Mouse (Mus musculus) CD4-positive, CD25-positive, alpha-beta regulatory T cell, adult 4 months (primary cell): ENCODE data around the gene Kmo. TPM values are rescaled to one million over a fixed set of nuclear protein-coding genes. Genes with fewer than 3 reads are reported as not detected.

ENCODE experiments used
- ATAC-seq: one replicate; pipeline ENCODE4 v1.8.0; 2017
- polyA plus RNA-seq, 2 experiments: library from polyadenylated mRNA; unstranded; fragments of 100-300 nt; shearing (Covaris generic); gene quantifications; one replicate each; pipeline ENCODE4 v1.2.1; 2017

Kmo gene
- polyA plus RNA-seq, 2 experiments from 2014 or later = 0.86 to 1.2 TPM

DNA sequence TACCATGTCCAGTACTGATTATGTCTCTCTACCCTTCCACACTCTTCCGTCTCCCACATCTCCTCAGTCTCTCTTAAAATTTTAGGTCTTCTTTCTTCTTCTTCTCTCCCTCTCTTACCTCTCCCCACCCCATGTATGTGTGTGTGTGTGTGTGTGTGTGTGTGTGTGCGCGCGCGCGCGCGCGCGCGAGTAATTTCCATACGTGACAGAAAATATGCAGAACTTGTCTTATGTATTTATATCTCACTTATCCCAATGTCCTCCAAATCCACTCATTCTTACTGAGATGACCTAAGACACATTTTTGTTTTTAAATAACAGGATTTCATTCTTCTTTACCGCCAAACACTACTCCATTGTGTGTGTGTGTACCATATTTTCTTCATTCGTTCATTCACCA lies 12.3 kb downstream of the Kmo start:
- ATAC-seq = no peak

DNA sequence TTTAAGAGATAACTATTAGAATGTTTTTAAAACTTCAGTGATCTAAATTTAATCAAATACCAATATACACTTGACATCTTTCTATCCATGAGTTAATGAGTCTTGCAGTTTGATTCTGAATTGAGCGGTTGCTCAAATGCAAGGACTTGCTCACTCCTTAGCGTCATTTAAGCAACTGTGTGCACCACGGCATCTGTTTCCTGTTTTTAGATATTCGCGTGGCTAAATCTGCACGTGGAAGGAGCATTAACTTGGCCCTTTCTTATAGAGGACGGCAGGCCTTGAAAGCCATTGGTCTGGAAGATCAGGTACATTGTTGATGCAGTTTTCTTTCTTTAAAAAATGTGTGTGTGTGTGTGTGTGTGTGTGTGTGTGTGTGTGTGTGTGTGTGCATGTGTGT lies 17.5 kb downstream of the Kmo start:
- ATAC-seq = no peak

DNA sequence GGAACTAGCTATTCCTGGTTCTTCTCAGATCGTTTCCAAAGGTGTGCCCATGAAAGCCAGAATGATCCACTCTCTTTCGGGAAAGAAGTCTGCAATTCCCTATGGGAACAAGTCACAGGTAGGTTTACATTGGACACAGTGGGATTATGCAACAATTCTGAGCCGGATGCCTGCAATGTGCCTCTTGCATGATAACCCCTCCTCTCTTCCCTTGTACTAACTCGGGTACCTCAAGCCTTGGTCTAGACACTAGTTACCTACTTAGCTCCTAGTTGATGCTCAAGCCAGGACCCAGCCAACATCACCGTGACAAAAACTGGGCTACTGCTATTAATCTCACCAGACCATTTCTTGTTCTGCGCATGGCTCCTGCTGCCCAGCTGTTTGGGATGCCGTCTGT lies 18.9 kb downstream of the Kmo start:
- ATAC-seq = no peak

DNA sequence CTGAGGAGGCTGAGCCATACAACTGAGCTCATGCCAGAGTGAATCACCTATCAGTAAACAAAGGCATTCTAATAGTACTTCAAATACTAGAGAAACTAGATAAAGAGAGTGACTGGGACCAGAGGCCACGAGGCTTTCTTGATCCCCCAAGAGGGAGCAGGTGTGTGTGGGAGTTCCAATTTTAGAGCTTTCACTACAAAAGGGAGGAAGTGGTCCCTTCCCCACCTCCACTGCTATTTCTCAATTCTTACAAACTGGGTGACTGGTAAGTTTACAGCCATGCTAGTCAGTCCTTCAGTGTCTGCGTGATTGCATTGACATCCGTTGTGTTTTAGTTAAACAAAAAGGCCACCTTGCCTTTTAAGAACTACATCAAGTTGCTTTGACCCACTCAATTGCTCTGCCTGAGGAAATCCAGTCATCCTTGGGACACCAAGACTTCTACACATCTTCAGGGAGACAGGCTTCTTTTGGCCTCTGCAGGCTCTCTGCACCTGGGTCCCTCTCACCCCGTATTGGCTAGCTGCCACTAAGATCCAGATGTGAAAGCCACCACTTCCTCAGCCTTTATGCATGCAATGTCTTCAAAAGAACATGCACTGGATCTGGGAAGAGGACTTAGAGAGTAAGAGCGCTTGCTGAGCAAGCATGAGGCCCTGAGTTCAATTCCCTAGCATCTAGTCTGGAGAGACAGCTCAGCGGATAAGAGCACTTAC lies 20.4 kb downstream of the Kmo start:
- ATAC-seq = no peak

DNA sequence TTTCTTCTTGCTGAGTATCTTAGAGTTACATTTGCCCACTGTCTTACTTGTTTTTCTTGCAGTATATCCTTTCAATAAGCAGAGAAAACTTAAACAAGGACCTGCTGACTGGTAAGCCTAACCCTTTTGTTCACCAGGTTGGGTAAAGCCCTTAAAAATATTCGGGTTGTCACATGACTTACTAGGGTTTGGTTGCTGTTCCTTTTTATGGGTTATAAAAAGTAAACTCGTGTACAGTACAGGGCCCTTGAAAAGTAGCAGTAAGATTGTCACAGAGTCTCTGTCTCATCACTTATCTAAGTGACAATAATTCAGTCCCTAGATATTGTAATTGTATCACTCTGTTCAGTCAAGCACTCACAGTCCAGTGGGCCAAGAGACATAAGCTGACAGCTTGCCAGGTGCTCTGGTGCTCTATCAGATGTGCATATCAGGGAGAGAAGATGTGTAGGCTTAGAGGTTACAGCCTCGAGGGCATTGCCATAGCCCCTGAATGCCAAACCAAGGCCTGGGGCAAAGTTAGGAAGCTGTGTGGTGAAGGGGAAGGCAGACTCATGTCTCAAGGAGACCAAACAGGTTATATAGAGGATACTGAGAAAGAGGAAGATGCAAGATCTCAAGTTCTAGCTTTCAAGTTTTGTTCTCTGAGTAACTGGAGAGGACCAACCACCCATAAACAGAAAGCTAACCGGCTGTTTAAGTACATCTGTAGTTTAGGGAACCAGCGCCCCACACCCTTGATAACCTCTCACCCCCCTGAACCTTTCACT lies 23.5 kb downstream of the Kmo start:
- ATAC-seq = no peak

DNA sequence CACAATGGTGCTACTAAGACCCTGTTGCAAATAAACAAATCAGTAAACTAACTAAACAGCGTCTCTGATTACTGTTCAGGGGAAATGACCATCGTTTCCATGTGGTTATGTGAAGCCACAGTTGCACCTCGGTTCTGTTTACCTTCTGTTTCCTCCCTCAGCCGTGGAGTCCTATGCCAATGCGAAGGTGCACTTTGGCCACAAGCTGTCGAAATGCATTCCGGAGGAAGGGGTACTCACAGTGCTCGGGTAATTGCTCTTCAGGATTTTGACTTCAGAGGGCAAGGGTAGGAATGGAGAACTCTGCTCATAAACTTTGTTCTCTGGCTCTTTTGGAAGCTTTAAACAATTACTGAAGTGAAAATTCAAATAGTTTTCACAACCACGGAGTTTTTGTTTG lies 26.8 kb downstream of the Kmo start:
- ATAC-seq = no peak

DNA sequence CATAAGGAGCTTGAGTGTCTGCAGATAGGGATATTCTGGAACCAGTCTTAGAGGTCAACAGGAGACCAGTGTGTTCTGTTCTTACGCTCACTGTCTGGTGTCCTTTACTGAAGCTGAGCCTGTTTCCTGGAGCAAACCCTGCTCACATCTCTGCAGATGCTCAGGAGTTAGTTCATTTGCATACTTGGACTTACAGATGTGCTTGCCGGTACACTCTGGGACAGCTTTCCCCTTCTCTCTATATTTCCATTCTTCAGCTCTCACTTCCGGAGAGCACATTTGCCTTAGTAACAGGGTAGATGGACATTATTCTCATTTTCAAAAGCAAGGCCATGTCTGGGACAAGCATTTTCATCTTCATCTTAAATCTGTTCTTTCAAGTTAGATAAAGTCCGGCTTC lies 28.4 kb downstream of the Kmo start:
- ATAC-seq = no peak

DNA sequence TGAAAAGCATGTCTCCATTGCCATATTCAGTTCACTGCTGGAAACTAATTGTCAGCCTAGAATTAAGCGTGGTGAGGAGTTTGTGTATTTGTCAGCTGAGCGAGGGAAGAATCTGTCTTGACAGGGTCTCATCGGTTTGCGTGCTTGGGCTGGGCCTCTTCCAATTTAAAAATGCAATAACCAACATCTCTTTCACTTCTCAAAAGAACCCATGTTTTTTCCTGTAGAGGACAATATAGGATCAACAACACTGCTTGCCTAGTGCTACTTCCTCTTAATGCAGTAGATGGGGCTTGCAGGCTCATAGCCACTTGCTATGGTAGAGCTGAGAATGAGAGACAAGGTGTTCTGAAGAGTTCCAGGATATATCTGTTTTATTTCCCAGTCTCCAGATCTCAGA lies 39.7 kb downstream of the Kmo start:
- no peak for ATAC-seq

DNA sequence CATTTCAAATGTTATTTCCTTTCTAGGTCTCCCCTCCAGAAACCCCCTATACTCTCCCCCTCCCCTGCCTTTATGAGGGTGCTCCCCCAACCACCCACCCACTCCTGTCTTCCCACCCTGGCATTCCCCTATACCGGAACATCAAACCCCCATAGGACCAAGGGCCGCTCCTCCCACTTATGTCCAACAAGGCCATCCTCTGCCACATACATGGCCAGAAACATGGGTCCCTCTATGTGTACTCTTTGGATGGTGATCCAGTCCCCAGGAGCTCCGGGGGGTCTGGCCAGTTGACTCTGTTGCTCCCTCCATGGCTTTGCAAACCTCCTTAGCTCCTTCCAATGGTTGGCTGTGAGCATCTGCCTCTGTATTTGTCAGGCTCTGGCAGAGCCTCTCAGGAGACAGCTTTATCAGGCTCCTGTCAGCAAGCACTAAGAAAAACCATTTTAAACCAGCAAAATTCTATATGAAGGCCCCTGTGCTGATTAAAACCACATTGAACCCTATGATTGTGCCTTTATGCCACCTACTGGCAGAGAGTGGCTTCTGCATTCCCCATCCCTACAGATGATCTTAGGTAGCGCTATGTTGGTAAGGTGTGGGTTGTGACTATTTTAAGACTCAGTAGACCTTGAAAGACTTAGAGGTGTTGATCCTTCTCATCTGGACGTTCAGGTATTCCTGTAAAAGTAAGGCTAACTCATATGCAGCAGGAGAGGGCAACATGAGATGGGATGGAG lies 48.7 kb downstream of the Kmo start:
- peak; percentile 82 for ATAC-seq

DNA sequence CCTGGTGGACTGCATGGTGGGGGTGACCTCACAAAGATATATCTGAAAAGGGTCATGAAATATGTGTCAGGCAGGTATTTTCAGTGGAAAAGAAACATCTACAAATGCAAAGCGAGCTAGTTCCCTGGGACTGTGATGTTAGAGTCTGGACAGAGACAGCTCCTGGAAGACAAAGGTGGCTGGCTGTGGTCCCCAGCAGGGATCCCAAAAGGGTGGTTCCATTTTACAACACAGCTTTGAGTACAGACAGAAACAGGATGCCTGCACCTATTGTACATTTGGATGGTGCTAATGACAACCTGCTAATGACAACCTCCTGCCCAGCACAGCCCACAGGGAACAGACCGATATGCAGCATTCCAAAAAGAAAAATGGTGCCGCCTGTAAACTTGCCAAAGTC lies 49.3 kb downstream of the Kmo start:
- no peak for ATAC-seq

DNA sequence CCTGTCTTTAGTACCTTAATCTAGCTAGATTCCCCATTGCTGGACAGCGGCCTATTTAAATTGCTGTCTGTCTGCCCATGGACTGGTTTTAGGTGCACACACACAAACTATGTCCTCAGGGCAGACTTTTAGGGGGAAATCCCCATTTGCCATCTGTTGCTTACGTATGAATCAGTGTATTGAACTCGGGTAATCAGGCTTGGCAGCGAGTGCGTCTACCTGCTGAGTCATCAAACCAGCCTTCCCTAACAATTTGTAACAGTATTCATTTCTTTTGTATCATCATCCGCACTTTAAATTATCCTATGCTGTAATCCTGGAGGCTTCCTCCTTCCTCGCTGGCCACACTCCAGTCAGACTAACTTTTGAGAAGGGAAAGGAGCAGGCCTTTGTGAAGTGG lies 49.9 kb downstream of the Kmo start:
- no peak for ATAC-seq

DNA sequence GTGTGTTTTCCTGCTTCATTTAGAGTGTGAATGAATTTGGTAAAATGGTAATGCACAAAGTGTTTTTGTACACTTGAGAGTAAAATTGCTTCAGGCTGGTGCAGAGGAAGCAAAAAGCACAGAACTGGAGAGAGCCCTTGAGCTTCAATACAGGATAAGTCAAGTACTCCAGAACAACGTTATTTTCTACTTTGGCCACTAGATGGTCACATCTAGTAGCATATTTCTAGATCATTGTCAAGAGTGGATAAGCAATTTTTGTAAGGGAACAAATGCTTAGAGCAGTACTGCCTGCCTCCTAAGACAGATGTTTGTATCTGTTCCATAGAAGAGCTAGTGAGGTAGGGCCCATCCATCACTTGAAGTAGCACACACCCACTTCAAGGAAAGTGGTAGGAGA lies 51.4 kb downstream of the Kmo start:
- ATAC-seq = no peak

DNA sequence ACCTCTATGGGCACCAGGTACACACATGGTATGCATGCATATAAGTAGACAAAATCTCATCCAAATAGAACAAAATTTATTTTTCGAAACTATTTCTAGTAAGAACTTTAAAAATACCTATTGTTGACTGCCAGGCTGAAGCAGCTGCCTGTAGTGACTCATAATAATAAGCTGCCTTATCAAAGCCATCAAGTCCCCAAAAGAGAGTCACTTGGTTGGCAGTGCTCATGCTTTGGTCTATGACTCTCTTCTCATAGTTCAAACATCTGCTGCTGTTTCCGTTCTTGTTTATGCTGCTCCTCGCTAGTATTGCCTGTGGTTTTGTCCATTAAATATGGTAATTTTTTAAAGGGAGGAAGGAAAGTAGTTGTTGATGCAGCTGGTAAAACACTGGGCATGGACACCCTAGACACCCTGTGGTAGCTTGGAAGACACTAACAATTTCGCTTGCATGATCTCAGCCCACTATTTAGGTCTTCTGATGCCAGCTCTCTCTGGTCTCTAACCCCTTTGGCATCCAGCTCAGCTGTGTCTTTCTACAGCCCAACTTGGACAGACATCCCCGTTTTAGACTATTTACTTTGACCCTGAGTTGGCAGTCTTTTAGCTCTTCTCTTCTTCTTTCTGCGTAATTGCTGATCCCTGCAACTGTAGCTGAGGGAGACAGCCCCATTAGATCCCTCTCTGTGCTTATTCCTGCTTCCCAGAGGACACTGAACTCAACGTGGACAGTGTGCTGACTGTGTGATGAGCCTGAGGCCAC lies 53.6 kb downstream of the Kmo start:
- no peak for ATAC-seq

DNA sequence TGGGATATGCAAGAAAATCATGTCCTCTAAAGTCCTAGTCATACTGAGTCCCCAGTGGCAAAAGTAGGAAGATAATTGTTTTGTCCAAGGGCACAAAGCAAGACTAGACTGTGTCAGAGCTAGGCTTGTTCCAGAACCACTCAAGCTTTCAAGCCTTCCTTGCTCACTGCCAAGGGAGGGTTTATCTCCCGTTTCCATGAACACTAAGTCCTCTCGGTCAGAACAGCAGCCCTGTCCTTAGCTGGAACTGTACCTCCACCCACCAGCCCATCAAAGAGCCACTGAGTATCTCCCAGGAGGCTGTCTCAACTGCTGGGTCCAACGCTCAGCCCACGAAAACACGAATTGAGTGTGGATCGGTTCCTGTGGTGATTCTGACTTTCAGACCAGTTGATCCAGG lies 54.9 kb downstream of the Kmo start:
- no peak for ATAC-seq

DNA sequence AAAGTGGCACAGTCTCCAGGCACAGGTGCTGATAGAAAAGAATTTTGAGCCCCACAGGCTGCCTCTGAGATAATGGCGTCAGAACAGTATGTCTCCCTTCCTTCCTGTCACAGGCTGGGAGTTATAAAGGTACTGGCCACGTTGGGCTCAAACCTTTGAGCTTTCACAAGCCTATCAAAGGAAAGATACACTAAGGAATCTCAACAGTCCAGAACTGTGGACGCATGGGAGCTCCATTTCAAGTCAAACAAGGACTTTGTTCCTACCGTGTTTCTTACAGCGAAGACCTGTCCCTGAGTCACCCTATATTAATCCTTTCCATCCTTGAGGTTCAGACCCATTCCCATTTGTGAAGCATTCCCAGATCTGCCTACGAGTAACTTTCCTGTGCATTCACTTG lies 57.3 kb downstream of the Kmo start:
- ATAC-seq = no peak

DNA sequence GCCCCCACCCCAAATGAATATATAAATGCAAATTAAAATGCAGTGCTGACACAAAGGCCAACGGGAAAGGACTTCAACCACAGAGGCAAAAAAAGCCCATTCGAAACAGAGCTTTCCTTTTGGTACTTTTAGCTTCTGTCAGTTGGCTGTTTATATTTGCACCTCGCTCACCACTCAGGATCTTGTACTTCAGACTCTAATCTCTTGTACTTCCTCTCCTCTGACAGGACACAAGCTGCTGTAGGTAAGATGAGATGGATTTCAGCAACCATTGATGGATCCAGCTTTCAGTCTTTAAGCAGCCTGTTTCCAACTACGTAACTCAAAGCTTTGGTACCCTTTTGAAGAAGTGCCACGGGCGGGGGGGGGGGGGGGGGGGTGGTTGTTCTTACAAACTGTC lies 60.8 kb downstream of the Kmo start:
- ATAC-seq = no peak

DNA sequence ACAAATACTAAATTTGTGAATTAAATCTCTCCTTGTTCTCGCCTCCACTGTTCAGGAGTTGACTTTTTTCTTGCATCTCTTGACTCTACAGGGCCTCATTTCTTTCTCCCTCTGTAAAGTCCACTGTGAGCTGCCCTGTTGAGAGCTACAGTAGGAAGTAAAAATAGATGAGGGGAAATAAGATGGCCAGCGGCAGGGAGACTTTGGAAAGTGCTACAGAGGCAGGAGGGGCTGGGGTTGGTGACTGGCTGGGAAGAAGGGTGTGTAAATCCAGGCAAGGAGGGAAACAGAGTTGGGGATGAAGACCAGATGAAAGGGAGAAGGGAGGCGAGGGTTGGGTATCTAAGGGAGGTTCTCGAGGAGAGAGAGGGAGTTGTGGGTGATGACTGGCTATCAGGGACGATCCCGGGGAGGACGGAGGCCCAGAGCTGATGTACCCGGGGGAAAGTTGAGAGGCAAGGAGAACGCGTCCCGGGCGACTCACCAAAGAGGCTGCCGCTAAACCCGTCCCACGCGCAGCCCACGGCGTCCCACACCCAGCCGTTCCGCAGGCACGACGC lies 71.6 kb downstream of the Kmo start:
- peak; percentile 3 for ATAC-seq

DNA sequence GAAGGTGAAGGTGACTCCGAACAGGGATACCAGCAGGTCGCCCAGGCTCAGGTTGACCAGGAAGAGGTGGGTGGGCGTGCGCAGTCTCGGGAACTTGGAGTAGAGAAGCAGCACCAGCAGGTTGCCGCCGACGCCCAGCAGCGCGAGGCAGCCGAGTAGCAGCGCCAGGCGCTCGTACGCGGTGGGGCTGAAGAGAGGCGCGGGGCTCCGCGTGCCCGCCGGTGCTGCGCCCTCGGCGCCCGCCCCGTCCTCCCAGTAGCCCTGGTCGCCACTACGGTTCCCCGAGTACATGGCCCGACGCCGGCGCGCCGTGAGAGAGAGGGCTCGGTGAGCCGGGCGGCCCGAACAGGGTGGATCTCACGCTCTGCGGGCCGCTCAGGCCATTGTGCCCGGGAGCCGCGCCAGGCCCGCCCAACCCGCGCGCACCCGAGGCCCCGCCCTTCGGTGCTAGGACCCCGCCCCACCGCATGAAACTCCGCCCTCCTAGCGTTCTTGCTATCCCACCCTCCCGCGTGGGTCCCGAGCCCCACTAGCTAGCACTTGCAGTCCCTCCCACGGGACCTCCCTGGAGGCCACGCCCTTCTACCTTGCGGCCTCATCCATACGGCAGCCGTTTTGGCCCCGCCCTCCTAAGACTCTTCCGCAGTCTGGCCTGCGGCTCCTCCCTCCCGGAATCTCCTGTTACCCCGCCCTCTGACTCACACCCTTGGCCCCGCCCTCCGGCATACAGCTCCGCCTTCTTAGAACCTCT lies 72.2 kb downstream of the Kmo start, which contains the start of the genes Opn3 and Chml:
Gene Opn3 (minus strand): TSS at position 531 of the 751 bp plus-strand sequence.
Gene Chml (minus strand): TSS at position 656 of the 751 bp plus-strand sequence.
- peak; percentile 91 for ATAC-seq

DNA sequence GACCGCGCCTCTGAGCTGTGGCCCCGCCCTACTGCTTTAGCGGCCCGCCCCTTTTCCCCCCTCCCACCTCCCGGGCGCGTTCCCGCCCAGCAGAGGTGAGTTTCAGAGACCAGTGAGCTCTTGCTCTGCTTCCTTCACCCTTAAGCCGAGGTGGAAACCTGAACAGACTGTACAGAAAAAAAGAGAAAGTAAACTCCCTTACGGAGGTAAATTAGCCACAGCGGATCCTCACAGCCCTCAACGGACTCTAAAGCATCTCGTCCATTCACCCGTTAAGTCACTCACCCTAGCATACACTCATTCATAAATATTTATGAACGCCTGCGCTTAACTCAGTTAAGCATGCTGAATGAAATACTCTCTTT lies 72.8 kb downstream of the Kmo start:
- no peak for ATAC-seq

DNA sequence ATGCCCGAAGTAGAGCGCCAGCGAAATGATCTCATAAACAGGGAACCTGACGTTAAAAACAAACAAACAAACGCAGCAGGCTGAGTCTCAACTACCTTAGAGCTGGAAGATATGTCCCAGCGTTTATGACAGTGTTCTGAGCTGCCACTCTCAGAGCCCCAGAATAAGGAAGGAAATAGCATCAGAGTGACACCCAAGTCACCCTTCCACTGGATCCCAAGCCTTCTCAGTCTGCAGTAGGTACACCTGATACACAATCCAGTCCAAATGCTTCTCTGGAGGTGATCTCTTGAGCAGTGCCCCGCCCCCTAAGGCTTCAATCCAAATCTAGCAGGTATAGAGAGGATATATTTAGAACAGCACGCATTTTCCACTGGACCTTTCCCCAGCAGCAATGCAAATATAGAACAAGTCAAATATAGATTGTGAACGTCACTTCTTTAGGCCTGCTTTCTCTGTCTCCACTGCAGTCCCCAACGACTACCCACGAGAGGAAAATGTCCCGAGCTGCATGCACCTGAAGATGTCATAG lies 73.3 kb downstream of the Kmo start:
- no peak for ATAC-seq

DNA sequence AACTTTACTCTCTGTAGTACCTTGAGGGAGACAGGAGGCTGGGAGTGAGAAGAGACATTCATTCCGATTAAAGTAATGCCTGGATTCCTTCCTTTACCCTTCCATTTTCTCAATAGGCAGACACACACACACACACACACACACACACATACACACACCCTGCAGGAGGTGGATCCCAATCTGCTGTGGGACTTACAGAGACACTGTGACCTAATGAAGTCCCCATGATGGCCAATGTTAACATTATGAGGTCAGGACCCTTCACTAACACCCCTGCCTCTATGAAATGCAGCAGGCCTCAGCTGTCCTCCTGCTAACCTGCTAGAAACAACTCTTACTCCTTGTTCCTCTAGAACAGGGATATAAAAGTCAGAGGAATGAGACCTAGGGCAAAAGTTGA lies 78.1 kb downstream of the Kmo start, which contains the start of gene Wdr64:
Gene Wdr64 (plus strand): TSS at position 301 of the 400 bp plus-strand sequence.
- ATAC-seq = no peak
